Mouse (Mus musculus) layer of hippocampus, adult 2 months (tissue): Measurements from ENCODE around the gene Nelfb. TPM values are rescaled to one million over a fixed set of nuclear protein-coding genes. Genes with fewer than 3 reads are reported as not detected.
A peak's percentile ranks its signal among the peaks of the same experiment; 100 is the strongest.

Experiments
- DNase-seq, 2 experiments: peaks; one replicate each; pipeline ENCODE4 v3.0.0; 2022; ENCODE audit warnings: low spot score in 2 of 2
- H3K27ac ChIP-seq: fragments of 200-600 bp; 2 replicates; pipeline ENCODE4 v1.8.1; 2022
- H3K4me3 ChIP-seq: fragments of 200-600 bp; 2 replicates; pipeline ENCODE4 v1.8.1; 2022; ENCODE audit warnings: mild to moderate bottlenecking
- CTCF ChIP-seq: fragments of 200-600 bp; conservative IDR thresholded peaks from 2 replicates; pipeline ENCODE4 v1.8.1; 2022; ENCODE audit warnings: antibody characterized with exemption, mild to moderate bottlenecking, moderate library complexity
- total RNA-seq, 2 experiments: library from RNA; stranded (reverse); gene quantifications; 2 replicates each; pipeline ENCODE4 v1.2.3; 2021

Gene Nelfb
- total RNA-seq, 2 experiments from 2014 or later: 57.0 to 58.5 TPM

- H3K27ac ChIP-seq: peak overlapping the region; percentile 76
- TF ChIP-seq CTCF: peak; percentile 72
- peak overlapping the region; percentile 47 for H3K4me3 ChIP-seq
- no peak for DNase-seq
These were observed 25.4 kb downstream of the Nelfb start for GRCm38 (mm10) chr2:25185625-25186574.

- no peak for TF ChIP-seq CTCF
- no peak for DNase-seq
- Histone ChIP-seq H3K4me3 (no peak overlapping the region), H3K27ac (no peak overlapping the region)
These were observed 26.8 kb downstream of the Nelfb start for GRCm38 (mm10) chr2:25184496-25184895.

- DNase-seq: no peak
- no peak for TF ChIP-seq CTCF
- peak overlapping the region; percentile 87 for H3K27ac ChIP-seq
- peak overlapping the region; percentile 72; the same call in 1 of the 2 replicates for H3K4me3 ChIP-seq
These were observed 28.0 kb downstream of the Nelfb start for GRCm38 (mm10) chr2:25183336-25183735.

GRCm38 (mm10) chr2:25182664-25183063 lies 28.6 kb downstream of the Nelfb start:
- no peak for DNase-seq

GRCm38 (mm10) chr2:25181891-25182397 lies 29.3 kb downstream of the Nelfb start:
- DNase-seq: no peak
- TF ChIP-seq CTCF: no peak; the same call in 1 of the 2 replicates
- Histone ChIP-seq H3K4me3 (peak overlapping the region; percentile 72), H3K27ac (peak overlapping the region; percentile 87)

More at GRCm38 (mm10) chr2:25182664-25183063, 28.6 kb downstream of the Nelfb start:
- peak overlapping the region; percentile 87 for H3K27ac ChIP-seq
- TF ChIP-seq CTCF: no peak
- H3K4me3 ChIP-seq: peak overlapping the region; percentile 72

GRCm38 (mm10) chr2:25180973-25181890 lies 30.1 kb downstream of the Nelfb start:
- H3K27ac ChIP-seq: peak overlapping the region; percentile 87
- peak in 1 of 2 experiments; percentile 39 for DNase-seq
- H3K4me3 ChIP-seq: peak overlapping the region; percentile 72
- peak; percentile 51 for TF ChIP-seq CTCF

- peak within 1 kb of the TSS; percentile 72 for H3K4me3 ChIP-seq
- peak; percentile 96 for DNase-seq
- peak within 1 kb of the TSS; percentile 91 for H3K27ac ChIP-seq
- TF ChIP-seq CTCF: peak; percentile 72
These were observed 30.8 kb downstream of the Nelfb start, which contains the start of gene Nrarp for GRCm38 (mm10) chr2:25180478-25180903. Nrarp (plus strand) TSS chr2:25180758.

GRCm38 (mm10) chr2:25179566-25180217 lies 31.6 kb downstream of the Nelfb start:
- Histone ChIP-seq H3K4me3 (peak overlapping the region; percentile 72), H3K27ac (peak overlapping the region; percentile 91)
- no peak for TF ChIP-seq CTCF
- no peak for DNase-seq

- TF ChIP-seq CTCF: no peak
- Histone ChIP-seq H3K4me3 (peak overlapping the region; percentile 18; the same call in 1 of the 2 replicates), H3K27ac (peak overlapping the region; percentile 91)
- peak in 1 of 2 experiments; percentile 51 for DNase-seq
These were observed 32.9 kb downstream of the Nelfb start for GRCm38 (mm10) chr2:25178285-25178972.

GRCm38 (mm10) chr2:25177685-25178084 lies 33.6 kb downstream of the Nelfb start:
- H3K27ac ChIP-seq: peak overlapping the region; percentile 91
- no peak for DNase-seq
- peak overlapping the region; percentile 28; the same call in 1 of the 2 replicates for H3K4me3 ChIP-seq

GRCm38 (mm10) chr2:25177076-25177475 lies 34.2 kb downstream of the Nelfb start:
- no peak for DNase-seq
- H3K27ac ChIP-seq: peak overlapping the region; percentile 91
- H3K4me3 ChIP-seq: peak overlapping the region; percentile 28; the same call in 1 of the 2 replicates
- no peak for TF ChIP-seq CTCF

More at GRCm38 (mm10) chr2:25177685-25178084, 33.6 kb downstream of the Nelfb start:
- TF ChIP-seq CTCF: no peak
